Mouse (Mus musculus): Measurements from ENCODE around the gene Jak3. TPM values are rescaled to one million over a fixed set of nuclear protein-coding genes. Genes with fewer than 3 reads are reported as not detected.
A peak's percentile ranks its signal among the peaks of the same experiment; 100 is the strongest.

The Jak3 gene
- polyA plus RNA-seq, 1 experiment from 2014 or later = 6.3 TPM

GRCm38 (mm10) chr8:71630761-71631160 lies 45.3 kb upstream of the Jak3 start:
- H3K27me3 ChIP-seq (ENCODE audit: control insufficient read depth, insufficient read depth, low read length) = peaks cover 38% of the 10 kb centered on the region
- H3K27ac ChIP-seq (replicated peaks in 1 of 2; ENCODE audit: control insufficient read depth in 1 of 2, insufficient read depth in 1 of 2, low read depth in 2 of 2, low read length in 2 of 2) = no peak overlapping the region
- H3K4me3 ChIP-seq (ENCODE audit: control insufficient read depth in 1 of 2, insufficient read depth in 1 of 2, low read depth in 1 of 2, low read length in 2 of 2) = no peak overlapping the region
- no peak overlapping the region for H3K4me2 ChIP-seq (ENCODE audit: low read length)
- no peak overlapping the region for H3K9ac ChIP-seq (ENCODE audit: low read length)
- H3K4me1 ChIP-seq (ENCODE audit: control insufficient read depth in 2 of 2, insufficient read depth in 2 of 2, low read length in 2 of 2) = peaks cover 22 to 23% of the 10 kb centered on the region in 2 experiments; a peak in 3 of 4 replicates
- ATAC-seq (ENCODE audit: insufficient number of reproducible peaks, insufficient read depth, low FRiP score, low read depth) = no peak
- 78% methylated on average over 6 of the region's 6 CpGs for WGBS
- H3K9me3 ChIP-seq (ENCODE audit: control insufficient read depth, low read length) = peaks cover 8% of the 10 kb centered on the region
- H3K36me3 ChIP-seq (ENCODE audit: control insufficient read depth, insufficient read depth, low read length) = peaks cover 4% of the 10 kb centered on the region; the same call in 1 of the 2 replicates

- peaks cover 22 to 23% of the 10 kb centered on the region in 2 experiments; a peak in 3 of 4 replicates for H3K4me1 ChIP-seq (ENCODE audit: control insufficient read depth in 2 of 2, insufficient read depth in 2 of 2, low read length in 2 of 2)
- H3K27me3 ChIP-seq (ENCODE audit: control insufficient read depth, insufficient read depth, low read length) = peaks cover 38% of the 10 kb centered on the region
- WGBS = 61% methylated on average over 2 of the region's 2 CpGs
- H3K36me3 ChIP-seq (ENCODE audit: control insufficient read depth, insufficient read depth, low read length) = no peaks in the 10 kb centered on the region
- ATAC-seq (ENCODE audit: insufficient number of reproducible peaks, insufficient read depth, low FRiP score, low read depth) = no peak
- H3K9me3 ChIP-seq (ENCODE audit: control insufficient read depth, low read length) = peaks cover 8% of the 10 kb centered on the region
- no peak overlapping the region for H3K4me2 ChIP-seq (ENCODE audit: low read length)
- H3K27ac ChIP-seq (replicated peaks in 1 of 2; ENCODE audit: control insufficient read depth in 1 of 2, insufficient read depth in 1 of 2, low read depth in 2 of 2, low read length in 2 of 2) = no peak overlapping the region
- no peak overlapping the region for H3K4me3 ChIP-seq (ENCODE audit: control insufficient read depth in 1 of 2, insufficient read depth in 1 of 2, low read depth in 1 of 2, low read length in 2 of 2)
- H3K9ac ChIP-seq (ENCODE audit: low read length) = no peak overlapping the region
Observed at GRCm38 (mm10) chr8:71631897-71632296, 44.2 kb upstream of the Jak3 start.

DNA sequence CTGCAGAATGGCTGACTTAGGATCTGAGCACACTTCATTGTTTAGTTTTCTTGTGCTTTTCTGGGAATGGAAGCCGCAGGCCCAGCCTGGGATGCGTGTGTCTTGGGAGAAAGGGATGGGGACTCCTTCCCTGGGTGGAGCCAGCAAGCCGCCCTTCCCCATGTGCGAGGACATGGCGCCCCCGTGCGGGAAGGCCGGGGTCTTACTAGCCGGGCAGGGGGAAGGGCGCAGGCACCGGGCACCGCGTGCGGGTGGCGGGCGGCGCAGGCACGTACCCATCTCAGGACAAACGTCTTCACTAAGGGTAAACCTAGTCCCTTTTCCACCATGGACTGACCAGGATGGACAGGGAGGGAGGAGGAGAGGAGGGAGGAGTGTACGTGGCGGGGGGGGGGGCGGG lies 42.9 kb upstream of the Jak3 start:
- ATAC-seq (ENCODE audit: insufficient number of reproducible peaks, insufficient read depth, low FRiP score, low read depth) = no peak
- Histone ChIP-seq H3K36me3 (ENCODE audit: control insufficient read depth, insufficient read depth, low read length) (no peaks in the 10 kb centered on the region), H3K4me1 (ENCODE audit: control insufficient read depth in 2 of 2, insufficient read depth in 2 of 2, low read length in 2 of 2) (peaks cover 14 to 16% of the 10 kb centered on the region in 2 experiments; a peak in 3 of 4 replicates), H3K9ac (ENCODE audit: low read length) (no peak overlapping the region), H3K9me3 (ENCODE audit: control insufficient read depth, low read length) (peaks cover 8% of the 10 kb centered on the region), H3K27me3 (ENCODE audit: control insufficient read depth, insufficient read depth, low read length) (peaks cover 38% of the 10 kb centered on the region), H3K27ac (replicated peaks in 1 of 2; ENCODE audit: control insufficient read depth in 1 of 2, insufficient read depth in 1 of 2, low read depth in 2 of 2, low read length in 2 of 2) (no peak overlapping the region), H3K4me3 (ENCODE audit: control insufficient read depth in 1 of 2, insufficient read depth in 1 of 2, low read depth in 1 of 2, low read length in 2 of 2) (no peak overlapping the region), H3K4me2 (ENCODE audit: low read length) (no peak overlapping the region)
- 12% methylated on average over 19 of the region's 22 CpGs for WGBS

DNA sequence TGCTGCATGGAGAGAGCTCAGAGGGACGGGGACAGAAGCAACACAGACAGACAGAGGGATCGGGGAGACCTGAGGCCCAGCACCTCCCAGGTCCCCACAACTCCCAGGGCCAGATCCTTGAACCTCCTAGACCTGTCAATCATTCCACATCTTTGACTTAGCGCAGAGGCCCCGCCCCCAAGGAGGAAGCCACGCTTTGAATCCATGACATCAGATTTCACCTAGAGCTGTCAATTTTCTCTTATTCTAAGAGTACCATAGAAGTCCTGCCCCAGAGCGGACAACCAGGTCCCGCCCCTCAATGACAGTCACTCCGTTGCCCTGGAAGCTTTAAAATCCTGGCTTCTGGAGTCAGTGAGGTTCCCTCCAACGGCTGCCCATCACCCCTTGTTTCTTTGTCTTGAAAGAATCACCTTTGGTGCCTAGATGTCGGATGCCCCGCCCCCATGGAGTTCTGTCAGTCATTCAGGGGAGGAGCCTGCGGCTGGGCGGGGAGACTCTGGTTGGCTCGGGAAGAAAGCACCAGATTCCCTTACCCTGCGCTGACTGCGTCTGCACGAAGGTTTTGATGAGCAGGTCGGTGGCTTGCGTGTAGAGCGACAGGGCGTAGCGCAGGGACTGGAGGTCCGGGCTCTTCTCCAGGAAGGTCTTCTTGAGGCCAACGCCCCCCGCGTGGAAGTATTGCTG lies 42.0 kb upstream of the Jak3 start:
- H3K36me3 ChIP-seq (ENCODE audit: control insufficient read depth, insufficient read depth, low read length) = no peaks in the 10 kb centered on the region
- H3K9ac ChIP-seq (ENCODE audit: low read length) = no peak overlapping the region
- H3K4me3 ChIP-seq (ENCODE audit: control insufficient read depth in 1 of 2, insufficient read depth in 1 of 2, low read depth in 1 of 2, low read length in 2 of 2) = peak overlapping the region in 1 of 2 experiments; percentile 5; a peak in 1 of 4 replicates
- peaks cover 7 to 12% of the 10 kb centered on the region in 2 experiments; a peak in 2 of 4 replicates for H3K4me1 ChIP-seq (ENCODE audit: control insufficient read depth in 2 of 2, insufficient read depth in 2 of 2, low read length in 2 of 2)
- peaks cover 38% of the 10 kb centered on the region for H3K27me3 ChIP-seq (ENCODE audit: control insufficient read depth, insufficient read depth, low read length)
- peaks cover 8% of the 10 kb centered on the region for H3K9me3 ChIP-seq (ENCODE audit: control insufficient read depth, low read length)
- H3K27ac ChIP-seq (replicated peaks in 1 of 2; ENCODE audit: control insufficient read depth in 1 of 2, insufficient read depth in 1 of 2, low read depth in 2 of 2, low read length in 2 of 2) = no peak overlapping the region
- H3K4me2 ChIP-seq (ENCODE audit: low read length) = peak overlapping the region; percentile 49
- no peak for ATAC-seq (ENCODE audit: insufficient number of reproducible peaks, insufficient read depth, low FRiP score, low read depth)
- WGBS = 4% methylated on average over 26 of the region's 26 CpGs

GRCm38 (mm10) chr8:71637149-71638095 lies 38.7 kb upstream of the Jak3 start:
- no peak for ATAC-seq (ENCODE audit: insufficient number of reproducible peaks, insufficient read depth, low FRiP score, low read depth)
- no peak overlapping the region for H3K4me2 ChIP-seq (ENCODE audit: low read length)
- H3K27me3 ChIP-seq (ENCODE audit: control insufficient read depth, insufficient read depth, low read length) = peaks cover 32% of the 10 kb centered on the region
- no peak overlapping the region for H3K27ac ChIP-seq (replicated peaks in 1 of 2; ENCODE audit: control insufficient read depth in 1 of 2, insufficient read depth in 1 of 2, low read depth in 2 of 2, low read length in 2 of 2)
- peaks cover 0 to 4% of the 10 kb centered on the region in 2 experiments; a peak in 1 of 4 replicates for H3K4me1 ChIP-seq (ENCODE audit: control insufficient read depth in 2 of 2, insufficient read depth in 2 of 2, low read length in 2 of 2)
- no peaks in the 10 kb centered on the region for H3K36me3 ChIP-seq (ENCODE audit: control insufficient read depth, insufficient read depth, low read length)
- 40% methylated on average over 8 of the region's 8 CpGs for WGBS
- peaks cover 8% of the 10 kb centered on the region for H3K9me3 ChIP-seq (ENCODE audit: control insufficient read depth, low read length)
- H3K4me3 ChIP-seq (ENCODE audit: control insufficient read depth in 1 of 2, insufficient read depth in 1 of 2, low read depth in 1 of 2, low read length in 2 of 2) = no peak overlapping the region
- no peak overlapping the region for H3K9ac ChIP-seq (ENCODE audit: low read length)

- Histone ChIP-seq H3K36me3 (ENCODE audit: control insufficient read depth, insufficient read depth, low read length) (no peaks in the 10 kb centered on the region), H3K4me2 (ENCODE audit: low read length) (no peak overlapping the region), H3K27me3 (ENCODE audit: control insufficient read depth, insufficient read depth, low read length) (peaks cover 26% of the 10 kb centered on the region), H3K9ac (ENCODE audit: low read length) (no peak overlapping the region), H3K27ac (replicated peaks in 1 of 2; ENCODE audit: control insufficient read depth in 1 of 2, insufficient read depth in 1 of 2, low read depth in 2 of 2, low read length in 2 of 2) (no peak overlapping the region), H3K4me1 (ENCODE audit: control insufficient read depth in 2 of 2, insufficient read depth in 2 of 2, low read length in 2 of 2) (peaks cover 0 to 4% of the 10 kb centered on the region in 2 experiments; a peak in 1 of 4 replicates), H3K4me3 (ENCODE audit: control insufficient read depth in 1 of 2, insufficient read depth in 1 of 2, low read depth in 1 of 2, low read length in 2 of 2) (no peak overlapping the region), H3K9me3 (ENCODE audit: control insufficient read depth, low read length) (no peaks in the 10 kb centered on the region)
- WGBS = 68% methylated on average over 6 of the region's 6 CpGs
- ATAC-seq (ENCODE audit: insufficient number of reproducible peaks, insufficient read depth, low FRiP score, low read depth) = no peak
Observed at GRCm38 (mm10) chr8:71638321-71638720, 37.8 kb upstream of the Jak3 start.

DNA sequence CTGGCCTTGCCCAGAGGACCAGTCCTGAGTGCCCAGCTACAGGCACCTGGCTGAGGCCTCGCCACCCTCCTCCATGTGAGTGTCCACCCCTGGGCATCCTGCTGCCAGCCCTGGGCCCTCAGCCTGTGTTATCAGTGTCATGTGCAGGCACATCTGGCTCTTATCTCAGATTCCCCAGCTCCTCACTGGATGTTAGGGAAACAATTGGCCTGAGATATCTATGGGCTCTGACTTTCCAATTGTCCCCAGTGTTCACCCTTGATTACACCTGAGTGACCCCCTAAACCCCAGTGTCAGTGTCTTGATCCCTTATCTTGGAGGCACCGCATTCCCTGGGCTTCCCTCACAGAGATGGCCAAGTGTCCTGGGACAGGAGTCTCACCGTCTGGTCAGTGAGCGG lies 36.8 kb upstream of the Jak3 start:
- Histone ChIP-seq H3K27me3 (ENCODE audit: control insufficient read depth, insufficient read depth, low read length) (peaks cover 17% of the 10 kb centered on the region), H3K27ac (replicated peaks in 1 of 2; ENCODE audit: control insufficient read depth in 1 of 2, insufficient read depth in 1 of 2, low read depth in 2 of 2, low read length in 2 of 2) (no peak overlapping the region), H3K4me1 (ENCODE audit: control insufficient read depth in 2 of 2, insufficient read depth in 2 of 2, low read length in 2 of 2) (peaks cover 0 to 2% of the 10 kb centered on the region in 2 experiments; a peak in 1 of 4 replicates), H3K4me3 (ENCODE audit: control insufficient read depth in 1 of 2, insufficient read depth in 1 of 2, low read depth in 1 of 2, low read length in 2 of 2) (no peak overlapping the region), H3K9me3 (ENCODE audit: control insufficient read depth, low read length) (no peaks in the 10 kb centered on the region), H3K4me2 (ENCODE audit: low read length) (no peak overlapping the region), H3K9ac (ENCODE audit: low read length) (no peak overlapping the region), H3K36me3 (ENCODE audit: control insufficient read depth, insufficient read depth, low read length) (no peaks in the 10 kb centered on the region)
- no peak for ATAC-seq (ENCODE audit: insufficient number of reproducible peaks, insufficient read depth, low FRiP score, low read depth)
- 68% methylated on average over 4 of the region's 4 CpGs for WGBS

All from heart, embryonic 14.5 days (tissue).